Mouse (Mus musculus): Measurements from ENCODE around the gene Gng13. TPM values are rescaled to one million over a fixed set of nuclear protein-coding genes. Genes with fewer than 3 reads are reported as not detected.

The Gng13 gene
- not detected for total RNA-seq (2023)

GRCm38 (mm10) chr17:25716711-25717637, at the start of gene Gng13:
Gene Gng13 (plus strand): TSS chr17:25717171.

DNA sequence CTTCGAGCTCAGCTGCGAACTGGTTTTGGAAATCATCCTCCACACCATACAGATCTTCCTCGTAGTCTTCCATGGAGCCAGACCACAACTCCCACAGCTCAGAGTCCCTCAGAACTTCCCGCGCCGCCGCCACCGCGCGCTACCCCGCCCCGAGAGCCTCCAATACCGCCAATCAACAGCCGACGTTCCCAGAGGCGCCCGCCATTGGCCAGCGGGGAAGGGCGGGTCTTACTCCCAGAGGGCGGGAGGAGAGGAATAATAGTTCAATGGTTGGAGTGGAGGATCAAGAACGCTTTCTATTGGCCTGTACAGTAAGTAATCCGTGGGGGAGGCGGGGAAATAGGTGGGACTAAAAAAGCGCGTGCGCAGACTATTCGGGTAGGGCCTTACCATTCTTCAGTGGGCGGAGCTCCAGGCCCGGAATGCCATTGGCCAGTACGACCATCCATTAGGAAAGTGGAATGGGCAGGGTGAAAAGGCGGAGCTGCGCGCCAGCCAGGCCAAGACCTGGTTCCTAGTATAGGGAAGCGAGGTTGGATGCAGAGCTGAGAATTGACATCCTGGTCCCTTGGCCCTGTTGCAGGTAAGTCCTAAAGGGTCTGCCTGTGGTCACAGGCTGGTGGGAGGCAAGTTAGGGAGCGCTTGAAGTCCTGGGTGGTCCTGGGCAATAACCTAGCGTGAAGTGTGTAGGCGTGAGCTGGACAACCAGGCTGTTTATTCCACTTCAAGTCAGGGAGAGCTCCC, 10.5 kb downstream of the Gng13 start, which contains the start of the genes Chtf18 and Rpusd1:
Gene Chtf18, minus strand, starts transcription at position 155 of the 744 bp plus-strand sequence.
Gene Rpusd1, plus strand, starts transcription at position 406 of the 744 bp plus-strand sequence.

GRCm38 (mm10) chr17:25735745-25736144, 18.8 kb downstream of the Gng13 start, which contains the start of gene Mslnl:
Gene Mslnl (plus strand): TSS chr17:25736042.

GRCm38 (mm10) chr17:25754241-25754640, 37.3 kb downstream of the Gng13 start, which contains the start of gene Msln:
Gene Msln (minus strand): TSS chr17:25754378.

Other genes starting within 250 kb of the Gng13 start
- gene Sstr5, start 219.9 kb upstream of the Gng13 start, total RNA-seq (2023) = not detected
- 0.30 TPM for gene Sox8, start 146.5 kb upstream of the Gng13 start, total RNA-seq (2023)
- gene Lmf1, start 138.1 kb upstream of the Gng13 start, total RNA-seq (2023) = 28.7 TPM
- gene Chtf18, start 10.2 kb downstream of the Gng13 start, total RNA-seq (2023) = 7.2 TPM
- gene Rpusd1, start 10.5 kb downstream of the Gng13 start, total RNA-seq (2023) = 5.6 TPM
- not detected for gene Mslnl, start 18.9 kb downstream of the Gng13 start, total RNA-seq (2023)
- 2.0 TPM for gene Msln, start 37.2 kb downstream of the Gng13 start, total RNA-seq (2023)
- 18.2 TPM for gene Narfl, start 56.6 kb downstream of the Gng13 start, total RNA-seq (2023)
- 28.0 TPM for gene Haghl, start 68.5 kb downstream of the Gng13 start, total RNA-seq (2023)
- not detected for gene Ccdc78, start 69.4 kb downstream of the Gng13 start, total RNA-seq (2023)
- 56.0 TPM for gene Fam173a, start 75.7 kb downstream of the Gng13 start, total RNA-seq (2023)
- gene AC134908.4, start 78.5 kb downstream of the Gng13 start, total RNA-seq (2023) = not detected
- gene Metrn, start 80.0 kb downstream of the Gng13 start, total RNA-seq (2023) = 22.5 TPM
- gene Fbxl16, start 91.9 kb downstream of the Gng13 start, total RNA-seq (2023) = not detected
- 19.9 TPM for gene Wdr24, start 106.5 kb downstream of the Gng13 start, total RNA-seq (2023)
- 32.6 TPM for gene Jmjd8, start 111.7 kb downstream of the Gng13 start, total RNA-seq (2023)
- 74.2 TPM for gene Stub1, start 116.2 kb downstream of the Gng13 start, total RNA-seq (2023)
- gene Rhbdl1, start 120.1 kb downstream of the Gng13 start, total RNA-seq (2023) = 11.7 TPM
- 11.6 TPM for gene Gm20683, start 124.6 kb downstream of the Gng13 start, total RNA-seq (2023)
- 77.4 TPM for gene Rhot2, start 127.7 kb downstream of the Gng13 start, total RNA-seq (2023)
- 28.6 TPM for gene Wdr90, start 144.3 kb downstream of the Gng13 start, total RNA-seq (2023)
- 3.6 TPM for gene Mcrip2, start 151.6 kb downstream of the Gng13 start, total RNA-seq (2023)
- gene Mettl26, start 157.9 kb downstream of the Gng13 start, total RNA-seq (2023) = 29.1 TPM
- 9.4 TPM for gene Wfikkn1, start 163.7 kb downstream of the Gng13 start, total RNA-seq (2023)
- 22.2 TPM for gene Rab40c, start 202.6 kb downstream of the Gng13 start, total RNA-seq (2023)
- 56.0 TPM for gene Pigq, start 227.8 kb downstream of the Gng13 start, total RNA-seq (2023)
- gene Nhlrc4, start 227.8 kb downstream of the Gng13 start, total RNA-seq (2023) = not detected
- gene A930017K11Rik, start 235.4 kb downstream of the Gng13 start, total RNA-seq (2023) = not detected

Data from CD4-positive naive resting alpha-beta T cell, adult 57 days (primary cell).